Mouse (Mus musculus) kidney, adult 8-10 months (tissue): Measurements from ENCODE around the gene Nol3.

Experiments used
- DNase-seq, 2 experiments: peaks; one replicate each; pipeline ENCODE4 v3.0.0; 2022

Nol3 gene

GRCm38 (mm10) chr8:105309142-105309847 is 33.4 kb downstream of the Nol3 start:
- no peak for DNase-seq

- DNase-seq: no peak
These were observed 34.2 kb downstream of the Nol3 start for GRCm38 (mm10) chr8:105310118-105310517.

GRCm38 (mm10) chr8:105311718-105312117 is 35.8 kb downstream of the Nol3 start:
- DNase-seq: no peak

GRCm38 (mm10) chr8:105312891-105313481 is 37.0 kb downstream of the Nol3 start:
- DNase-seq: no peak

- no peak for DNase-seq
These were observed 37.9 kb downstream of the Nol3 start for GRCm38 (mm10) chr8:105313622-105314402.

GRCm38 (mm10) chr8:105315073-105315769 is 39.3 kb downstream of the Nol3 start:
- DNase-seq: no peak

GRCm38 (mm10) chr8:105317941-105318340 is 42.0 kb downstream of the Nol3 start:
- no peak for DNase-seq

GRCm38 (mm10) chr8:105318662-105319190 is 42.8 kb downstream of the Nol3 start:
- DNase-seq: no peak

- DNase-seq: no peak
These were observed 47.2 kb downstream of the Nol3 start for GRCm38 (mm10) chr8:105323183-105323582.

GRCm38 (mm10) chr8:105325641-105326093 is 49.7 kb downstream of the Nol3 start:
- DNase-seq: peak in 1 of 2 experiments; percentile 43

- DNase-seq: peak; percentile 95 to 97
These were observed 50.3 kb downstream of the Nol3 start, which contains the start of the genes Lrrc29 and Tmem208 for GRCm38 (mm10) chr8:105326141-105326672. Gene Lrrc29, minus strand, starts transcription at chr8:105326278. Gene Tmem208, plus strand, starts transcription at chr8:105326354.

- DNase-seq: no peak
These were observed 51.0 kb downstream of the Nol3 start for GRCm38 (mm10) chr8:105326968-105327367.

- DNase-seq: no peak
These were observed 54.4 kb downstream of the Nol3 start for GRCm38 (mm10) chr8:105330325-105330724.

GRCm38 (mm10) chr8:105331469-105331868 is 55.5 kb downstream of the Nol3 start:
- no peak for DNase-seq
